Mouse (Mus musculus): Measurements from ENCODE around the gene Gkn2. TPM values are rescaled to one million over a fixed set of nuclear protein-coding genes. Genes with fewer than 3 reads are reported as not detected.

Gkn2 gene
- polyA plus RNA-seq, 1 experiment = not detected

DNA sequence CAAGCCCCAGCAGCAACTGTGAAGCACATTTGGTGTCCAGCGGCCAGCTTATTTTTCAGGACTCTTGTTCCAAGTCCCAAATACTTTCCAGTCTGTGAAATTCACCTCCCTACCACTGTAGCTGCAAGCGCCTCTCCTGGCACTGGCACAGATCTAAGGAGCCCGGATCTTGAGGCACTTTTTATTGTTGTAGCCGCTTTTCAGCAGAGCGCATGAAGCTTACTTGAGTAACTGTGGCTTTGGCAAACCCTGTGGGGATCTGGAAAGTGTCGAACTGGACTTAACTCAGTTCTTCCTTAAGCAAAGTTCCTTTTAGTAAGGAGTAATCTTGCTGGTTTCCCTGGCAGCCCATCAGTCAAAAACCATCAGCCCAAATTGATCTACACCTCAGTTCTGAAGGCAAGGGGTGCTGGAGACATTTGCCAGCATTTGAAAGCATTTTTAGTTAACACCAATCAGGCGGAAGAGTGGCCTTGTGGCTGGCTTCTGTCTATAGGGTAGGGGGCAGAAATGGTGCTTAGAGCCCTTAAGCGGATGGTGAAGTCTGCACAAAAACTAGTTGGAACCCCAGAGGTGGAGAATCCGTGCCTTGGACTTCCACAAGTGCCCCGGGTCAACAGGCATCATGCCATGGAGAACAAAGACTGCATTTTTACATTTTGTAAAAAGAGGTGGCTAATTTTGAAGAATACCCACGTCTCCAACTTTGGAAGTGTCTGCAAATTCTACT is 38.6 kb upstream of the Gkn2 start:
- peaks cover 8% of the 10 kb centered on the region for H3K79me2 ChIP-seq (ENCODE audit: control insufficient read depth, insufficient read depth)
- H3K36me3 ChIP-seq (ENCODE audit: control insufficient read depth, insufficient read depth) = no peaks in the 10 kb centered on the region
- TF ChIP-seq MYOD1 (IDR thresholded peaks at IDR 0.05; ENCODE audit: control insufficient read depth in 1 of 3, insufficient read length in 2 of 3, low read depth in 2 of 3) (no peak), TCF3 (IDR thresholded peaks at IDR 0.05; ENCODE audit: insufficient read length, low read depth) (no peak), POLR2A (IDR thresholded peaks at IDR 0.05; ENCODE audit: insufficient read length, low read depth) (no peak), SRF (IDR thresholded peaks at IDR 0.05; ENCODE audit: control insufficient read depth, insufficient read length, low read depth) (no peak), TCF12 (IDR thresholded peaks at IDR 0.05; ENCODE audit: insufficient read depth, poor library complexity, severe bottlenecking) (no peak), E2F4 (IDR thresholded peaks at IDR 0.05; ENCODE audit: insufficient read depth) (no peak), MAX (IDR thresholded peaks at IDR 0.05; ENCODE audit: low read depth) (no peak), CEBPB (IDR thresholded peaks at IDR 0.05; ENCODE audit: insufficient read depth, poor library complexity, severe bottlenecking) (no peak)
- H3K4me2 ChIP-seq (ENCODE audit: low read depth) = peak overlapping the region; percentile 91
- peak overlapping the region; percentile 35 for H3ac ChIP-seq (ENCODE audit: control insufficient read depth, insufficient read length)
- H3K27me3 ChIP-seq (ENCODE audit: control insufficient read depth, insufficient read depth, insufficient read length) = peaks cover 5% of the 10 kb centered on the region
- peak overlapping the region; percentile 50 for H3K4me3 ChIP-seq

DNA sequence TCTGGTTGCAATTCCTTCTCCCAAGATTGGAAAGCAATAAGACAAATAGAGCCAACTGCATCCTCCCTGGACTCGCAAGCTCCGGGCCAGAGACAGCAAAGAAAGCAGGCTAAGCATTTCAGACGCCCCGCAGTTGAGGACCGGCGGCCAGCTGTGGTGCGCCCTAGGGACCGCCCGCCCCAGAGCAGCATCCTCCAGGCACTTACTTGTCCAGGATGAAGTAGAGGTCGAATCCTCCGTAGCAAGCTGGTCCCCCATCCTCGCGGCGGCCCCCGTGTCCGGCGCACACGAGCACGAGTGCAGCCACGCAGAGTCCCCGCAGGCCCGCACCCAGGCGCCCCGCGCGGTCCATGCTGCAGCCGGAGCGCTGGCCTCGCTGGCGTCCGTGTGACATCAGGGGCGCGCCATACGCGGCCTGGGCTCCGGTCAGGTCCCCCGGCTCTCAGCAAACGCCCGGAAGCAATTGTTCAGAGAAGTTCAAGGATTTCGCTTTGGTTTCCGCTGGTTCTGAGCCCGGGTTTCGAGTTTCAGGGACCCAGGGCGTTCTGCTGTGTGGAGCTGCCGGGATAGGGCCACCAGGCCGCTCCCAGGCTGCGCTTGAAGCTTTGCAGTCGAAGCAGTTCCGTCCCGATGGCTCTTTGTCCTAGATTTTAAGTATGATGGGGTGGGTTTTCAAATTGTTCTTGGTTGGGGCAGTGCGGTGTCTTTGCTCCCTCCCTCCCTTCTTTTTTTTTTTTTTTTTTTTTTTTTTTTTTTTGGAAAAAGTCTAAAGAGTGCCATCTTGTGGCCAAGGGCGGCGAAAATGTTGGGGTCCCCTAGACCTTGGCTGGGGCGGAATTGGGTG is 37.8 kb upstream of the Gkn2 start, which contains the start of gene Antxr1:
Antxr1 (minus strand) TSS at position 731 of the 844 bp plus-strand sequence.
- peaks cover 8% of the 10 kb centered on the region for H3K79me2 ChIP-seq (ENCODE audit: control insufficient read depth, insufficient read depth)
- peak within 1 kb of the TSS; percentile 50 for H3K4me3 ChIP-seq
- peak within 1 kb of the TSS; percentile 35 for H3ac ChIP-seq (ENCODE audit: control insufficient read depth, insufficient read length)
- H3K27me3 ChIP-seq (ENCODE audit: control insufficient read depth, insufficient read depth, insufficient read length) = peaks cover 5% of the 10 kb centered on the region
- H3K36me3 ChIP-seq (ENCODE audit: control insufficient read depth, insufficient read depth) = no peaks in the 10 kb centered on the region
- TF ChIP-seq POLR2A (IDR thresholded peaks at IDR 0.05; ENCODE audit: insufficient read length, low read depth) (peak; percentile 42), MYOG (IDR thresholded peaks at IDR 0.05; ENCODE audit: control insufficient read depth in 1 of 3, insufficient read depth in 1 of 3, insufficient read length in 2 of 3, low read depth in 2 of 3) (peak in 1 of 3 experiments; percentile 1), POLR2AphosphoS2 (IDR thresholded peaks at IDR 0.05; ENCODE audit: insufficient read length, low read depth) (no peak)
- H3K4me2 ChIP-seq (ENCODE audit: low read depth) = peak within 1 kb of the TSS; percentile 91

GRCm38 (mm10) chr6:87335935-87336295 is 37.2 kb upstream of the Gkn2 start:
- TF ChIP-seq POLR2AphosphoS2 (IDR thresholded peaks at IDR 0.05; ENCODE audit: insufficient read length, low read depth) (no peak), SRF (IDR thresholded peaks at IDR 0.05; ENCODE audit: control insufficient read depth, insufficient read length, low read depth) (no peak), TCF3 (IDR thresholded peaks at IDR 0.05; ENCODE audit: insufficient read length, low read depth) (no peak), TCF12 (IDR thresholded peaks at IDR 0.05; ENCODE audit: insufficient read depth, poor library complexity, severe bottlenecking) (no peak), CEBPB (IDR thresholded peaks at IDR 0.05; ENCODE audit: insufficient read depth, poor library complexity, severe bottlenecking) (no peak), E2F4 (IDR thresholded peaks at IDR 0.05; ENCODE audit: insufficient read depth) (no peak), REST (IDR thresholded peaks at IDR 0.05; ENCODE audit: insufficient read depth, insufficient read length) (no peak), MAX (IDR thresholded peaks at IDR 0.05; ENCODE audit: low read depth) (no peak), USF1 (IDR thresholded peaks at IDR 0.05; ENCODE audit: low read depth) (no peak), POLR2A (IDR thresholded peaks at IDR 0.05; ENCODE audit: insufficient read length, low read depth) (no peak), MYOD1 (IDR thresholded peaks at IDR 0.05; ENCODE audit: control insufficient read depth in 1 of 3, insufficient read length in 2 of 3, low read depth in 2 of 3) (no peak), MYOG (IDR thresholded peaks at IDR 0.05; ENCODE audit: control insufficient read depth in 1 of 3, insufficient read depth in 1 of 3, insufficient read length in 2 of 3, low read depth in 2 of 3) (no peak)
- Histone ChIP-seq H3K79me2 (ENCODE audit: control insufficient read depth, insufficient read depth) (peaks cover 8% of the 10 kb centered on the region), H3K27me3 (ENCODE audit: control insufficient read depth, insufficient read depth, insufficient read length) (peaks cover 5% of the 10 kb centered on the region), H3K4me3 (peak overlapping the region; percentile 50), H3K4me2 (ENCODE audit: low read depth) (no peak overlapping the region), H3ac (ENCODE audit: control insufficient read depth, insufficient read length) (peak overlapping the region; percentile 35), H3K36me3 (ENCODE audit: control insufficient read depth, insufficient read depth) (no peaks in the 10 kb centered on the region)

DNA sequence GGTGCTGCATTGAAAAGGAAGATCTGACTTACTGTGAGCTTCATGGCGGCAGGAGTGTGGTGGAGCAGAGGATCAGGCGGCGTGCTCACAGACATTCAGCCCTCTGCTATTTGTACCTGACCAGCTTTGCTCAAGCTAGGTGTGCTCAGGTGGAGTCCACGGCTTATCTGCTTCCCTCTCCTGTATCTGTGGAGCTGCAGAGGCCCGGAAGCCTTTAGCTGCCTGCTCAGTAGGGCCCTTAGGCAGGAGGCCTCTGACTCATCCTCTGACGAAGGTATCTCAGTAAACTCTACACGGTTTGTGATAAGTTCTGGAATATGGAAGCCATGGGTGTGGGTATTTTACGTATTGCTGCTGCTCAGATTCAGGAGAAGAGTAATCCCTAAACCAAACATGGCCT is 22.3 kb upstream of the Gkn2 start, which contains the start of gene Gkn1:
Gkn1 (minus strand) TSS at position 114 of the 400 bp plus-strand sequence.
- Histone ChIP-seq H3ac (ENCODE audit: control insufficient read depth, insufficient read length) (no peak within 1 kb of the TSS), H3K36me3 (ENCODE audit: control insufficient read depth, insufficient read depth) (no peaks in the 10 kb centered on the region), H3K4me3 (no peak within 1 kb of the TSS), H3K27me3 (ENCODE audit: control insufficient read depth, insufficient read depth, insufficient read length) (peaks cover 10% of the 10 kb centered on the region), H3K79me2 (ENCODE audit: control insufficient read depth, insufficient read depth) (no peaks in the 10 kb centered on the region), H3K4me2 (ENCODE audit: low read depth) (no peak within 1 kb of the TSS)
- TF ChIP-seq REST (IDR thresholded peaks at IDR 0.05; ENCODE audit: insufficient read depth, insufficient read length) (no peak), TCF3 (IDR thresholded peaks at IDR 0.05; ENCODE audit: insufficient read length, low read depth) (no peak), POLR2A (IDR thresholded peaks at IDR 0.05; ENCODE audit: insufficient read length, low read depth) (no peak), E2F4 (IDR thresholded peaks at IDR 0.05; ENCODE audit: insufficient read depth) (no peak), MYOD1 (IDR thresholded peaks at IDR 0.05; ENCODE audit: control insufficient read depth in 1 of 3, insufficient read length in 2 of 3, low read depth in 2 of 3) (no peak), POLR2AphosphoS2 (IDR thresholded peaks at IDR 0.05; ENCODE audit: insufficient read length, low read depth) (no peak), TCF12 (IDR thresholded peaks at IDR 0.05; ENCODE audit: insufficient read depth, poor library complexity, severe bottlenecking) (no peak), MYOG (IDR thresholded peaks at IDR 0.05; ENCODE audit: control insufficient read depth in 1 of 3, insufficient read depth in 1 of 3, insufficient read length in 2 of 3, low read depth in 2 of 3) (no peak), CEBPB (IDR thresholded peaks at IDR 0.05; ENCODE audit: insufficient read depth, poor library complexity, severe bottlenecking) (no peak), USF1 (IDR thresholded peaks at IDR 0.05; ENCODE audit: low read depth) (no peak), SRF (IDR thresholded peaks at IDR 0.05; ENCODE audit: control insufficient read depth, insufficient read length, low read depth) (no peak), MAX (IDR thresholded peaks at IDR 0.05; ENCODE audit: low read depth) (no peak)
